ENCODE assay signal across 14 mouse cellular contexts in the genomic region with DNA sequence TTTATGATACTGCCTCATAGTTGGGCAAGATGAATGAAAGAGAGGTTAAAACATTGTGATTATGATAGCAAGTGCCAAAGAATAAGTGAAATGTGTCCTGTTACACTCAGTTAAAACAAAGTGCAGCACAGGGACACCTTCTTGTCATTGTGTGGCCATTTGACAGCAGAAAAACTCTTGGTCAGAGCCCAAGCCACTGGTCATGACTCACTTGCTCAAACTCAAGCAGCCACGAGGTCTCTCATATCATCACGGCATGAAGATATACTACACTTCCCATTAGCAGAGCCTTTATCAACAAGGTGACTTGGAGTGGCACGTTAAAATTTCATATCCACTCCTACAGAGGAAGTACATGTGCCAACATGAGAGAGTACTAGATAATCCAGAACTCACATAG.
DNase-seq lines count a peak whose midpoint lies in the region; ATAC-seq lines count a peak whose summit lies in the region.
"Had no signal": no experiment of that assay in that cellular context is flagged by ENCODE, and none has a peak within 500 bp of the region (broad histone marks: within the 10 kb centered on the region; RNA-seq: fewer than 3 reads in every experiment).

No protein-coding gene starts in this region.

- H3K9me3 ChIP-seq in hindbrain, embryonic 13.5 days: no peaks in the 10 kb centered on the region
- no peaks in the 10 kb centered on the region for H3K9me3 ChIP-seq in hindbrain, embryonic 10.5 days
- no peaks in the 10 kb centered on the region for H3K9me3 ChIP-seq in neural tube, embryonic 14.5 days (ENCODE audit: control insufficient read depth, low read length)
- H3K9me3 ChIP-seq: lung, embryonic 15.5 days had no signal

- peak; percentile 23 for DNase-seq in adrenal gland, adult 2 months
- DNase-seq in adrenal gland, postnatal 4 days (ENCODE audit: low spot score in 2 of 2): no peak
- no peak for DNase-seq in hindbrain, embryonic 10.5 days (ENCODE audit: low spot score)
- peak; percentile 41 to 60 for DNase-seq in cerebellum, postnatal 36 days
- no peak for DNase-seq in lung, postnatal 14 days
- DNase-seq in ovary, adult 18-20 months (ENCODE audit: low spot score): no peak
- DNase-seq: right cerebral cortex, postnatal 4 days; thymus, postnatal 14 days had no signal

- H3K36me3 ChIP-seq in hindbrain, embryonic 13.5 days: no peaks in the 10 kb centered on the region
- H3K36me3 ChIP-seq in hindbrain, embryonic 10.5 days: no peaks in the 10 kb centered on the region
- no peaks in the 10 kb centered on the region for H3K36me3 ChIP-seq in neural tube, embryonic 14.5 days (ENCODE audit: control insufficient read depth, insufficient read depth, low read length)
- H3K36me3 ChIP-seq: lung, embryonic 15.5 days had no signal

- peaks cover 36% of the 10 kb centered on the region for H3K4me1 ChIP-seq in hindbrain, embryonic 13.5 days (replicated peaks)
- peaks cover 21% of the 10 kb centered on the region for H3K4me1 ChIP-seq in hindbrain, embryonic 10.5 days (replicated peaks)
- no peaks in the 10 kb centered on the region for H3K4me1 ChIP-seq in neural tube, embryonic 14.5 days (ENCODE audit: control insufficient read depth, insufficient read depth, low read length)
- H3K4me1 ChIP-seq: megakaryocyte, embryonic 14.5 days had no signal

- no peak overlapping the region for H3K27ac ChIP-seq in hindbrain, embryonic 13.5 days
- no peak overlapping the region for H3K27ac ChIP-seq in hindbrain, embryonic 10.5 days
- H3K27ac ChIP-seq in neural tube, embryonic 14.5 days (ENCODE audit: low read depth, low read length): no peak overlapping the region
- H3K27ac ChIP-seq: kidney, postnatal 0 days; lung, embryonic 15.5 days had no signal

- no peak for ATAC-seq in hindbrain, embryonic 13.5 days (ENCODE audit: low FRiP score)
- no peak for ATAC-seq in neural tube, embryonic 14.5 days (ENCODE audit: low read depth)
- ATAC-seq: Patski had no signal

- H3K27me3 ChIP-seq in hindbrain, embryonic 13.5 days: 0 out of 2 replicates have a peak, but pooled peaks cover 4% of the 10 kb centered on the region
- H3K27me3 ChIP-seq in hindbrain, embryonic 10.5 days (ENCODE audit: insufficient read depth, poor library complexity, severe bottlenecking): peaks cover 8% of the 10 kb centered on the region
- no peaks in the 10 kb centered on the region for H3K27me3 ChIP-seq in neural tube, embryonic 14.5 days (ENCODE audit: control insufficient read depth, insufficient read depth, low read length)

- 83% methylated on average over 3 of the region's 3 CpGs for WGBS in hindbrain, embryonic 13.5 days
- 87% methylated on average over 3 of the region's 3 CpGs for WGBS in hindbrain, embryonic 10.5 days
- WGBS in neural tube, embryonic 14.5 days: 81% methylated on average over 3 of the region's 3 CpGs

- peak overlapping the region; percentile 94 for H3K4me2 ChIP-seq in hindbrain, embryonic 13.5 days
- peak overlapping the region; percentile 11; the same call in 1 of the 2 replicates for H3K4me2 ChIP-seq in neural tube, embryonic 14.5 days (ENCODE audit: low read depth, low read length)
- H3K4me2 ChIP-seq: lung, embryonic 15.5 days had no signal

- H3K4me3 ChIP-seq in hindbrain, embryonic 13.5 days: 0 out of 2 replicates have a peak overlapping the region, but pooled peaks have one; percentile 1
- no peak overlapping the region for H3K4me3 ChIP-seq in hindbrain, embryonic 10.5 days
- no peak overlapping the region for H3K4me3 ChIP-seq in neural tube, embryonic 14.5 days (ENCODE audit: low read depth, low read length)
- H3K4me3 ChIP-seq: lung, embryonic 15.5 days; megakaryocyte, embryonic 14.5 days had no signal

- no peak overlapping the region for H3K9ac ChIP-seq in hindbrain, embryonic 13.5 days
- no peak overlapping the region for H3K9ac ChIP-seq in neural tube, embryonic 14.5 days (replicated peaks; ENCODE audit: low read depth, low read length)
- H3K9ac ChIP-seq: lung, embryonic 15.5 days had no signal

Comparison
In these comparisons a context has a peak if more than half of its experiments do, and no peak if none do; other contexts are left out.
1. DNase-seq: peak in adrenal gland, adult 2 months (single experiment) and cerebellum, postnatal 36 days (2 of 2); none in adrenal gland, postnatal 4 days (0 of 2), hindbrain, embryonic 10.5 days (single experiment), lung, postnatal 14 days (single experiment) and ovary, adult 18-20 months (single experiment).